Mouse (Mus musculus) midbrain, embryonic 12.5 days (tissue): ENCODE results near the gene Mcm7. TPM values are rescaled to one million over a fixed set of nuclear protein-coding genes. Genes with fewer than 3 reads are reported as not detected.

ENCODE experiments used
- ATAC-seq: fragments of 200-750 bp; cut with Nextera tagmentation; 2 replicates; pipeline ENCODE4 v1.8.0; 2017; ENCODE audit warnings: low read depth, moderate TSS enrichment, moderate library complexity; ENCODE audit not compliant: low FRiP score
- H3K27ac ChIP-seq: fragments of 300-500 bp; sonication (generic); replicated peaks from 2 replicates; pipeline ENCODE4 v1.5.1; 2016; ENCODE audit warnings: mild to moderate bottlenecking
- H3K27me3 ChIP-seq: fragments of 300-500 bp; sonication (generic); 2 replicates; pipeline ENCODE4 v1.6.1; 2016; ENCODE audit warnings: mild to moderate bottlenecking
- H3K36me3 ChIP-seq: fragments of 300-500 bp; sonication (generic); 2 replicates; pipeline ENCODE4 v1.6.1; 2016
- H3K4me1 ChIP-seq: fragments of 300-500 bp; sonication (generic); 2 replicates; pipeline ENCODE4 v1.6.1; 2016
- H3K4me2 ChIP-seq: fragments of 300-500 bp; sonication (generic); replicated peaks from 2 replicates; pipeline ENCODE4 v1.6.1; 2016; ENCODE audit warnings: mild to moderate bottlenecking, moderate library complexity
- H3K4me3 ChIP-seq: fragments of 300-500 bp; sonication (generic); 2 replicates; pipeline ENCODE4 v1.5.1; 2016; ENCODE audit warnings: mild to moderate bottlenecking
- H3K9ac ChIP-seq: fragments of 300-500 bp; sonication (generic); replicated peaks from 2 replicates; pipeline ENCODE4 v1.6.1; 2016; ENCODE audit warnings: mild to moderate bottlenecking, moderate library complexity
- H3K9me3 ChIP-seq: fragments of 300-500 bp; sonication (generic); 2 replicates; pipeline ENCODE4 v1.6.1; 2016; ENCODE audit warnings: mild to moderate bottlenecking
- WGBS: fragments of 180-500 bp; shearing (Covaris S2); methylation state at CpG from one replicate; pipeline ENCODE4 v1.1.7; 2016; 5-methylcytosine and 5-hydroxymethylcytosine counted together
- microRNA counts: library from miRNA; unstranded; fragments of <30 nt; microRNA quantifications from one replicate; lab custom pipeline; 2017
- microRNA-seq: library from miRNA; unstranded; fragments of <30 nt; microRNA quantifications from one replicate; pipeline ENCODE4, GENCODE M21; 2017
- polyA plus RNA-seq: library from polyadenylated mRNA; unstranded; fragments of >200 nt; fragmentation: Nextera tagmentation; extraction: Ambion mirVana; gene quantifications from 2 replicates; pipeline ENCODE4 v1.2.1, GENCODE M21; 2016

Mcm7 gene
- polyA plus RNA-seq, 1 experiment from 2014 or later = 269 TPM

- no peaks in the 10 kb centered on the region for H3K4me1 ChIP-seq
- 0 out of 2 replicates have a peak, but pooled peaks have one; percentile 30 for ATAC-seq
These were observed 34.2 kb downstream of the Mcm7 start for GRCm38 (mm10) chr5:138137935-138138549.

GRCm38 (mm10) chr5:138137257-138137656, 35.0 kb downstream of the Mcm7 start:
- no peak overlapping the region for H3K9ac ChIP-seq
- 92% methylated on average over 4 of the region's 4 CpGs for WGBS
- peaks cover 46% of the 10 kb centered on the region for H3K36me3 ChIP-seq
- H3K27ac ChIP-seq = no peak overlapping the region
- H3K27me3 ChIP-seq = no peaks in the 10 kb centered on the region
- ATAC-seq = no peak
- H3K4me3 ChIP-seq = no peak overlapping the region
- no peak overlapping the region for H3K4me2 ChIP-seq
- no peaks in the 10 kb centered on the region for H3K4me1 ChIP-seq
- H3K9me3 ChIP-seq = no peaks in the 10 kb centered on the region

More at GRCm38 (mm10) chr5:138137935-138138549, 34.2 kb downstream of the Mcm7 start:
- no peaks in the 10 kb centered on the region for H3K9me3 ChIP-seq
- no peak overlapping the region for H3K9ac ChIP-seq
- no peak overlapping the region for H3K27ac ChIP-seq
- H3K4me3 ChIP-seq = no peak overlapping the region
- peaks cover 41% of the 10 kb centered on the region for H3K36me3 ChIP-seq
- WGBS = 65% methylated on average over 8 of the region's 8 CpGs
- no peaks in the 10 kb centered on the region for H3K27me3 ChIP-seq
- no peak overlapping the region for H3K4me2 ChIP-seq

- H3K9ac ChIP-seq = no peak overlapping the region
- no peaks in the 10 kb centered on the region for H3K9me3 ChIP-seq
- WGBS = 94% methylated on average over 5 of the region's 5 CpGs
- H3K27me3 ChIP-seq = no peaks in the 10 kb centered on the region
- no peak for ATAC-seq
- H3K36me3 ChIP-seq = peaks cover 83% of the 10 kb centered on the region
- H3K27ac ChIP-seq = no peak overlapping the region
- H3K4me1 ChIP-seq = no peaks in the 10 kb centered on the region
- H3K4me3 ChIP-seq = no peak overlapping the region
- no peak overlapping the region for H3K4me2 ChIP-seq
These were observed 39.7 kb downstream of the Mcm7 start for GRCm38 (mm10) chr5:138132425-138133064.

- WGBS = 79% methylated on average over 3 of the region's 3 CpGs
- Histone ChIP-seq H3K4me3 (peak overlapping the region; percentile 73), H3K36me3 (peaks cover 21% of the 10 kb centered on the region), H3K4me1 (peaks cover 17% of the 10 kb centered on the region), H3K9ac (peak overlapping the region; percentile 81), H3K27ac (peak overlapping the region; percentile 93; the same call in 1 of the 2 replicates), H3K27me3 (no peaks in the 10 kb centered on the region), H3K9me3 (no peaks in the 10 kb centered on the region), H3K4me2 (peak overlapping the region; percentile 74)
- ATAC-seq = no peak
These were observed 54.2 kb downstream of the Mcm7 start for GRCm38 (mm10) chr5:138118041-138118440.

GRCm38 (mm10) chr5:138117199-138118015, 54.8 kb downstream of the Mcm7 start:
- Histone ChIP-seq H3K27me3 (no peaks in the 10 kb centered on the region), H3K4me2 (peak overlapping the region; percentile 74), H3K9me3 (no peaks in the 10 kb centered on the region), H3K27ac (peak overlapping the region; percentile 93), H3K36me3 (peaks cover 18% of the 10 kb centered on the region), H3K9ac (peak overlapping the region; percentile 81), H3K4me1 (peaks cover 17% of the 10 kb centered on the region), H3K4me3 (peak overlapping the region; percentile 73)
- 11% methylated on average over 16 of the region's 16 CpGs for WGBS
- peak; percentile 23; the same call in 1 of the 2 replicates for ATAC-seq

- Histone ChIP-seq H3K4me3 (peak within 1 kb of the TSS; percentile 73), H3K27me3 (no peaks in the 10 kb centered on the region), H3K9ac (peak within 1 kb of the TSS; percentile 81), H3K27ac (peak within 1 kb of the TSS; percentile 93), H3K4me1 (peaks cover 17% of the 10 kb centered on the region), H3K36me3 (peaks cover 14% of the 10 kb centered on the region), H3K9me3 (no peaks in the 10 kb centered on the region), H3K4me2 (peak within 1 kb of the TSS; percentile 74)
- ATAC-seq = peak; percentile 96
- WGBS = 7% methylated on average over 38 of the region's 38 CpGs
These were observed 55.7 kb downstream of the Mcm7 start, which contains the start of gene Zscan21 for GRCm38 (mm10) chr5:138116255-138117198. Zscan21 (plus strand) TSS chr5:138116903.

MicroRNAs encoded within 50 kb of the gene (microRNA counts, 519-probe panel; counts per million panel counts)
- 6,911 counts per million, percentile 74 among the panel's probes with 10 or more counts for microRNA mmu-miR-106b (lab: Ali Mortazavi, UCI)
- 9,557 counts per million, percentile 96 among the panel's probes with 10 or more counts for microRNA mmu-miR-25 (lab: Ali Mortazavi, UCI)
- 7,350 counts per million, percentile 83 among the panel's probes with 10 or more counts for microRNA mmu-miR-93 (lab: Ali Mortazavi, UCI)

Small RNA genes lying within 50 kb of the gene (microRNA-seq; reads per million reads assigned to microRNA genes)
- 16,052 reads per million, percentile 97 among the genes with 10 or more reads in this experiment for gene Mir106b
- gene Mir25 = 1,054 reads per million, percentile 79 among the genes with 10 or more reads in this experiment
- 24,382 reads per million, percentile 98 among the genes with 10 or more reads in this experiment for gene Mir93

Other genes with a start within 250 kb of the Mcm7 start
- gene Gjc3, start 209.3 kb downstream of the Mcm7 start, polyA plus RNA-seq = 0.15 TPM in 1 of 2 replicates, not detected in the other
- not detected in 2 replicates for gene Azgp1, start 190.9 kb downstream of the Mcm7 start, polyA plus RNA-seq
- not detected in 2 replicates for gene Smok3a, start 151.2 kb downstream of the Mcm7 start, polyA plus RNA-seq
- gene Smok3b, start 151.0 kb downstream of the Mcm7 start, polyA plus RNA-seq = not detected in 2 replicates
- gene Smok3c, start 119.2 kb downstream of the Mcm7 start, polyA plus RNA-seq = not detected in 2 replicates
- 39.6 and 43.0 TPM in 2 replicates for gene Zkscan1, start 87.3 kb downstream of the Mcm7 start, polyA plus RNA-seq
- 109 TPM in 2 replicates for gene Zscan21, start 55.5 kb downstream of the Mcm7 start, polyA plus RNA-seq
- 46.3 and 47.0 TPM in 2 replicates for gene Zfp113, start 16.7 kb downstream of the Mcm7 start, polyA plus RNA-seq
- gene Cops6, start 11.4 kb downstream of the Mcm7 start, polyA plus RNA-seq = 280 and 295 TPM in 2 replicates
- gene Ap4m1, start 420 bp downstream of the Mcm7 start, polyA plus RNA-seq = 27.9 and 28.2 TPM in 2 replicates
- gene Taf6, start 15.0 kb upstream of the Mcm7 start, polyA plus RNA-seq = 121 and 129 TPM in 2 replicates
- gene Cnpy4, start 15.1 kb upstream of the Mcm7 start, polyA plus RNA-seq = 43.9 and 47.7 TPM in 2 replicates
- gene Mblac1, start 21.9 kb upstream of the Mcm7 start, polyA plus RNA-seq = 11.6 and 12.2 TPM in 2 replicates
- not detected in 2 replicates for gene Nxpe5, start 53.5 kb upstream of the Mcm7 start, polyA plus RNA-seq
- gene Lamtor4, start 83.1 kb upstream of the Mcm7 start, polyA plus RNA-seq = 51.2 and 57.8 TPM in 2 replicates
- gene BC037034, start 91.6 kb upstream of the Mcm7 start, polyA plus RNA-seq = 18.8 and 20.3 TPM in 2 replicates
- gene Gal3st4, start 100.4 kb upstream of the Mcm7 start, polyA plus RNA-seq = 4.6 and 5.2 TPM in 2 replicates
- gene Gm43720, start 107.5 kb upstream of the Mcm7 start, polyA plus RNA-seq = 0.13 TPM in 1 of 2 replicates, not detected in the other
- gene Gpc2, start 107.6 kb upstream of the Mcm7 start, polyA plus RNA-seq = 152 and 160 TPM in 2 replicates
- gene Stag3, start 107.8 kb upstream of the Mcm7 start, polyA plus RNA-seq = 4.0 and 5.5 TPM in 2 replicates
- gene Pvrig, start 169.5 kb upstream of the Mcm7 start, polyA plus RNA-seq = not detected in 2 replicates